Mouse (Mus musculus) v-Abl transformed pro-B cells (cell line): Measurements from ENCODE around the gene Boc.

Source experiments
- in situ Hi-C, 2 experiments: fragments of 400-800 bp; cut with MboI; formaldehyde crosslinking; loops; one replicate each; pipeline ENCODE4 v1.15.1; 2025; ENCODE audit not compliant: unreplicated experiment in 2 of 2

The Boc gene

GRCm38 (mm10) chr16:44555791-44556709 is 2.6 kb downstream of the Boc start:
- in situ Hi-C loops, result no loop called here

- in situ Hi-C loops, result no loop called here
Measured at GRCm38 (mm10) chr16:44553861-44554260, 4.8 kb downstream of the Boc start.

- in situ Hi-C loops, result no loop called here
Measured at GRCm38 (mm10) chr16:44552726-44553125, 6.0 kb downstream of the Boc start.

- in situ Hi-C loops, result no loop called here
Measured at GRCm38 (mm10) chr16:44552036-44552435, 6.7 kb downstream of the Boc start.

GRCm38 (mm10) chr16:44551491-44551890 is 7.2 kb downstream of the Boc start:
- in situ Hi-C loops, result no loop called here

- in situ Hi-C loops, result no loop called here
Measured at GRCm38 (mm10) chr16:44550843-44551242, 7.9 kb downstream of the Boc start.

GRCm38 (mm10) chr16:44549867-44550679 is 8.6 kb downstream of the Boc start:
- in situ Hi-C loops, result no loop called here

- in situ Hi-C loops, result no loop called here
Measured at GRCm38 (mm10) chr16:44549381-44549780, 9.3 kb downstream of the Boc start.

- in situ Hi-C loops, result no loop called here
Measured at GRCm38 (mm10) chr16:44547976-44548375, 10.7 kb downstream of the Boc start.

- in situ Hi-C loops, result no loop called here
Measured at GRCm38 (mm10) chr16:44546831-44547230, 11.9 kb downstream of the Boc start.

GRCm38 (mm10) chr16:44545939-44546338 is 12.8 kb downstream of the Boc start:
- in situ Hi-C loops, result no loop called here

- in situ Hi-C loops, result no loop called here
Measured at GRCm38 (mm10) chr16:44545153-44545552, 13.5 kb downstream of the Boc start.

- in situ Hi-C loops, result no loop called here
Measured at GRCm38 (mm10) chr16:44543098-44543497, 15.6 kb downstream of the Boc start.

- in situ Hi-C loops, result no loop called here
Measured at GRCm38 (mm10) chr16:44542029-44542690, 16.5 kb downstream of the Boc start.

- in situ Hi-C loops, result no loop called here
Measured at GRCm38 (mm10) chr16:44539611-44540010, 19.1 kb downstream of the Boc start.

- in situ Hi-C loops, result no loop called here
Measured at GRCm38 (mm10) chr16:44538401-44539395, 20.0 kb downstream of the Boc start.

GRCm38 (mm10) chr16:44534122-44534521 is 24.6 kb downstream of the Boc start:
- in situ Hi-C loops, result no loop called here

- in situ Hi-C loops, result no loop called here
Measured at GRCm38 (mm10) chr16:44533522-44533921, 25.2 kb downstream of the Boc start.

GRCm38 (mm10) chr16:44532851-44533250 is 25.8 kb downstream of the Boc start:
- in situ Hi-C loops, result no loop called here
